Mouse (Mus musculus) right cerebral cortex, postnatal 25 days (tissue): ENCODE measurements around the gene Tmsb4x.
A peak's percentile ranks its signal among the peaks of the same experiment; 100 is the strongest.

Experiments used
- DNase-seq: peaks from one replicate; pipeline ENCODE4 v3.0.0; 2022

The Tmsb4x gene

DNA sequence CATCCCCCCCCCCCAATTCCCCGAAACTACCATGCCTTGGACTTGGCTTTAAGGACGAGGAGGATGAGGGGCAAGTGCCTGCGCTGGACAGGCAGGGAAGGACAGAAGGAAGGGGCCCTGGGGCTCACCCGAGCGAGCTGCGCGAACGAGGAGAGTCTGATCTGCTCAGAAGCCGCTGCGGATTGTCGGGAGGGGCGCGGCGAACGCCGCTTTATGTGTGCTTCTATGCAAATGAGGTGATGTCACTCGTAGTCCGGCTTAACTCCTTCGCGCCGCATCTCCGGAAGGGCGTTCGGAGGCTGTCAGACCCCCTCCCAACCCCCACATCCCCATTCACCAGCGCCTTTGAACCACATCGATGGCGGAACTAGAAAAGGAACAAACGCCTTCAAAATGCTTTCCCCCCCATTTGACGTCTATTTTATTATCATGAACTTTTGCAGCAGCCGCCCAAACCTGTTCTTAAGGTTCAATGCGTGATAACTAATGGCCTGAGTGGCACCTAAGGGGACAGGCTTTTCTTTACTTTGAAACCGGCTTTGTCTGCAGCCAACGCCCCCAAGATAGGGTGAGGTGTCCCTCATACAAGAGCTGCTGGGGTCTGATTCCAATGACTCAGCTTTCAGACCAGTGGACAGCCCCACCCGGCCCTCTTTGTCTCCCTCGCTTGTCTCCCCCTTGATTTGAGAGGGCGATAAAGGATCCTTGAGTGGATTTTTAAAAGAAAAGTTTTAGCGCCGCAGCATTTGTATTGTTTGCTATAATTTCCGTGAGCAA, at the start of gene Tmsb4x:
Gene Tmsb4x, minus strand, starts transcription at position 338 of the 777 bp plus-strand sequence.
- peak; percentile 78 for DNase-seq

DNA sequence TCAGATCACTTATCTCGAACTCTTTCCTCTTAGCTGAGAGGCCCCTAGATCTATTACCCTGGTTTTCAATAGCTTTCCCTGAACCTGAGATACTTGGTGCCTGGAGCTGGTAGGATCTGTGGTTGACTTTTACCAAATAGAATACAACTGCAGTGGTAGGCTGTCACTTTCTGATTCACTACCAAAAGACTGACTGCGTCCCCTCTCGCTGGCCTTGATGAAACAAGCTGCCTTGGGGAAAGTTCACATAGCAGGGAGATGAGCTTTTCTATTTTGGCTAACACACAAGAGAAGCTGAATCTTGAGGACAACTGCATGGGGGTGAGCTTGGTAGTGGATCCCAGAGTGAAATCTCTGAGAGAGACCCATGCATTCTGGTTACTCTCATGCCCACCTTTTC, 32.6 kb upstream of the Tmsb4x start:
- DNase-seq: no peak

DNA sequence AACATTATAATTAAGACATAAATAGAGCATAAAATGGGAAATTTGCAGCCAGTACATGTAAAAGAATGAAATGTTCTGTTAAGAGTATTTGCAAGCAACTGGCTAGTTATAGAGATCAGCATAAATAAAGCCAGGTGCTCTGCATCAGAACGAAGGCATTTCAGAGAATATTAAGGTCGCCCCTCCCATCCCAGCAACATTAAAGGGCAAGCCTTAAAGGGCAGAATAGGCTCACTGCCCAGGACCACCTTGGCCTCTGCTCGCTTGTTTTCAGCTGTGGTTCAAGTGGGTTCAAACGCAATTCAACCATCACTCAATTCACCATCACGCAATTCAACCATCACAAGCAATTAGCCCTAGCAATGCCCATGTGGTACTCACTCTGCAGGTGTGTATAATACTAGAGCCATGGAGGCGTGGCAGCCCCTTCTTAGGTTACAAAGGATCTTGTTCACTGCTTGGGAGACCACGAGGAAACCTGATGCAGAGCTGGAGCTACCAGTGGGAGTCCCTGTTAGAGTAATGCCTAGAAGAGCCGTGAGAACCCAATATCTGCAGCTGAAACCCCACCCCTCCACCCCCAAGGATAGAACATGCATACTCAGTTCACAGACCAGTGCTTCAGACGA, 30.3 kb upstream of the Tmsb4x start:
- DNase-seq: no peak

DNA sequence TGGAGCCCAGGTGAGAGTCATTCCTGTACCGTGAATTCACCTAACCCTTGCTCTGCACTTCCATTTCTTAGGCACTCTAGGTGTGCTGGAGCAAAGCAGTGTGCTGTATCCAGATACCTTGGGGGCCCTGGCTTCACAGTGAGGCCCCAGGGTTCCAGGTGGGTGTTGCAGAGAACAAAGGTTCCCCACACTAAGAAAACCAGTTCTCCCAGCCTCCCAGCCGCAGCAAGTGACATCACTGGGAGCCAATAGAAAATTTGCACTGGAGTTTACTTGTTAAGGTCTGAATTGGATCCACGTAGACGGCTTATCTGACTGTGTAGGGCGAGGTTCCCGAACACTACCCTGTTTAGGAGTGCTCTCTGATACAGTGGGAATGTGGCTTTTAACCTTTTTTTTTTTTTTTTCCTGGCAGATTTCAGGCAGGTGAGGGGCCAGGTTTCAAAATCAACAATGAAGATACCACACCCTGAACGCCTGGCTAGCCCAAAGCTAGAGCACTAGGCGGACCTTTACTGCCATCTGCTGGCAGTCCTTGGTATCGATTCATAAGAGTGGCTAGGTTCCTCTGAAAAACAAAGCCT, 24.1 kb upstream of the Tmsb4x start:
- DNase-seq: peak; percentile 58

DNA sequence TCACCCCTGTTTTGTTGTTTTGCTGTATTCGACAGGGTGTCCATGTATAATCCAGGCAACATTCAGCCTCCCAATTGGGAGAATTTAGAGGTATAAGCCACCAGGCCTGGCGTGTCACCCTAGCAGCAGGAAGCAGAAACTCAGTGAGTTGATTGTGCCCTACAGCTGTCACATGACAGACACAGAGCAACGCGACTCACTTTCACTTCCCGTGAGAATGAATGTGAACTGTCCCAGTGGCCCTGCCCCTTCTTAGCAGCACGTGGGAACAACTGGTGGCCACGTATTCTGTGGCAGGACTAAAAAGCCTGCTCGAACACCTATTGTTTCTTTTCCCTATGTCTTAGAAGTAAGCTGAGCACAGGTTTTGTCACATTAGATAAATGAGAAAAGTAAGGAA, 22.0 kb upstream of the Tmsb4x start:
- no peak for DNase-seq

DNA sequence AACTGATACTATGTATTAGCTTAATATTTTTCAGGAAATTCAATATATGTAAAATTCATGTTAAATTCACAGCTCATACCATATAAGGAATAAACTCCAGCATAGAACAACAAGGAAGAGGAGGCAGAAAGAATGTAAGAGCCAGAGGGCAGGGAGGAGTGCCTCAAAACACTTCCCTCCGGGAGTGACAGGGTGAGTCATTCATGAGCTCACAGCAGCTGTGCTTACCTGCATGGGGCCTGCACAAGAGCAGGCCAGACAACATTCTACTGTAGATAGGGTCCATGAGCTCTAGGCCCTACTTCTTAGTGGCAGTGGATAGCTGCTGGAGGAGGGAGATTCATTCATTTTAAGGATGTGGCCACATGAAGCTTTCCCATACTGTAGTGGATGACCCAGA, 20.7 kb upstream of the Tmsb4x start:
- no peak for DNase-seq

DNA sequence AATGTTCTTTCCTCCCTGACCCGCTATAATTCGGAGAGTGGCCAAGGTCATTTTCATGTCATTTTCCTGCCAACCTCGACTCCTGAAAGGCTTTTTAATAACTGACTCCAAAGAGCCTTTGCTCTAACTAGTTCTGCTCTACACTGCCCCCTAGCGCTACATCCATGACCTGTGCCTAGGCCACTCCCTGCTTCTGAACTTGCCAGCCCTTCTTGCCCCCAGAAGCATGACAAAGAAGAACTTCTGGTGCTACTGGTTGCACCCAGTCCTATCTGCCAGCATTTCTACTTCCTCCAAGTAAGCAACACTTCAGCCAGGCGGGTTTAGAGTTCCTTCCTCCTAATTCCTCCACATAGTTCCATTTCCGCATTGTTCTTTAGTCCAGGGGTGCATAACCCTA, 20.1 kb upstream of the Tmsb4x start:
- DNase-seq: no peak

DNA sequence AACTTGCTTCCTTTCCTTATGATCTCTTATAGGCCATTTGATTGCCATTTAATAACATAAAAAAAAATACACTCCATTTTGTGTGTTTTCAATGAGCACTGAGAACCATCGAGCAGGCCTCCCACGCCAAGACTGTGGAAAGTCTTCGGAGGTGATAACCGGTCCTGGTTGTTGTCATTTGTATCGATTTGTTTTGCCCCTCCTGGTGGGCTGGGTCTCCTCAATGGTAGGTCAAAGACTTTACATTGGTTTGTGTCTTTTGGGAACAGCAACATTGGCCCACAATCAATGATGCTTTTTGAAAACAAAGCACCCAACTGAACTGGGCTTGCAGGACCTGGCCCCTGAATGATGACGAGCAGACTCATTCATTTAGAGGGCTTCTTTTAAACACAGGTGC, 18.6 kb upstream of the Tmsb4x start:
- DNase-seq: no peak

DNA sequence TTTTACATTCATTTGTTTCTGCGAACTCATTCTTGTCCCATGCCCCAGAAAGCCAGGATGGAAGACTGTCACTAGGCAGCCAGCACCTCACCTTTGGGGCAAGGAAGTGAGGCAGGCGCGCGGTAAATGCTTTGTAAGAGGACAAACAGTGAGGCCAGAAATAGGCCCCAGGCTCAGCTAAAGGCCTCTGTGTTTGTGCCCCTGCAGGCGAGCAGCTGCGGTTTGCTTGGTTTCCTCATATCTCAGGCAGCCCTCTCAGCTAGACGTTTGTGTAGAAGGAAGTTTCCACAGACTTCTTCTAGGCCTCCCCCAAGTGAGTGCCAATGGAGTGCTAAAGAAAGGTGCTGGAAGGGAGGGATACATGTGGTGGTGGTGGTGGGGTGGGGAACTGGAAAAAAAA, 18.0 kb upstream of the Tmsb4x start:
- no peak for DNase-seq

DNA sequence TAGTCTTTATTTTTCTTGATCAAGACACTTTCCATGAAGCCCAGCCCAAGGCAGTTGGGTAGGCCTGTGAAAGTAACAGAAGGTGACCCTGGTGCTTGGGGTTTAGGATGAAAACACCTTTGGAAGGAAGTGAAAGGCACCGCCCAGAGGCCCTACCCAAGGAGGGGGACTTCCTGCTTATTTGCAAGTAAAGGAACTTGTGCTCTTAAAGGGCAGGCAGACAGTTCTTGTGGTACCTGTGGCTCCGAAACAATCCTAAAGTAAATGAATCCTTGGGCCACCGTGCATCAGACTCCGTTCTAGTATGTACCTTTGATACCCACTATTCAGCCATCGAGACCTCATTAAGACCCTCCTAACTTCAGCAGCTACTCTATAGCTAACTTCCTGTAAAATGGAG, 17.5 kb upstream of the Tmsb4x start:
- no peak for DNase-seq

DNA sequence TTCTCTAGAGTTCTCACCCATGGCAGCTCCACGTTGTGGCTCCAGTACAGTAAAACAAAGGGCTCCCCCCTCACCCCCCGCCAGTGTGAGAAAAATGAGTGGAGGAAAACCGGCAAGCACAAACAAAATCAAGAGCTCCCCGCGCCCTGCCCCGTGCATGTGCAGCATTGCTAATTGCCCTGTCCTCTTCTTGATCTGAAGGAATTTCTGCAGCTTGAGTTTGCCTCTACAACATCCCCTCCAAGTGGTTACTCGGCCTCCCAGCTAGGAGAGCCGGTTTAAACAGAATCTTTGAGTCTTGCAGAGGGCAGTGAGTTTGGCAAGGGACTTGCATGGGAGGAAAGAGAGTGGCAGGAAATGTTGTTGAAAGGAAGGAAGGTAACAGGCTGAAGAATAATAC, 3.6 kb upstream of the Tmsb4x start:
- no peak for DNase-seq

DNA sequence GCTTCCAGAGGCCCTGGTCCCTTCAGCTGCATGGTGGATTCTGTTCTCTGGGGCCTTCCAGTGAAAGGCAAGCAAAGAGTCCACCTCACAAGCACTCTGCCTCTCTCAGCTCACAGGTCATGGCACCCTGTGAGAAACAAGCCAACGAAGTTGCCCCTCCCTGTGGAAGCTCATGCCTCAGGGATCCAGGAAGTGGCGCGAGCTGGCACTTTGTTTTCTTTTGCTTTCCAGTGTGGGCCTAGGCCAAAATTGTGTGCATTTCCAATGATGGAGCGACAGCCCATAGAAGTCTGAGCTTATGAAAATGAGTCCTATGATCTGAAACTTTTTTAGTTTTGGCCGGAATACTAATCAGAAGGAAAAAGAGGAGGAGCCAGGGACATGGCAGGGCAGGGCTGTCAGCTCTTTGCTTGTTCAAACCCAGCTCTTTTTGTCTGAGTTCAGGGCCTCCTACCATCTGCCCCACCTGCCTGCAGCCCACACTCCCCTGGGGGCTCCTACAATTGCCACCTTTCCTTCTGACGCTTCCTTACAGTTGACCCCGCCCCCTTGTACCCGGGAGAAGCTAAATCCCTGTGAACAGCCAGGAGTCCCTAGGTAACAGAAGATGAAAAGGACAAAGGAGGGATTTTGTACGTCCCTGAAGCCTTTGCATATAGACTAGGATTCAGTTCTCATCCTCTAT, 2.9 kb upstream of the Tmsb4x start:
- DNase-seq: no peak

DNA sequence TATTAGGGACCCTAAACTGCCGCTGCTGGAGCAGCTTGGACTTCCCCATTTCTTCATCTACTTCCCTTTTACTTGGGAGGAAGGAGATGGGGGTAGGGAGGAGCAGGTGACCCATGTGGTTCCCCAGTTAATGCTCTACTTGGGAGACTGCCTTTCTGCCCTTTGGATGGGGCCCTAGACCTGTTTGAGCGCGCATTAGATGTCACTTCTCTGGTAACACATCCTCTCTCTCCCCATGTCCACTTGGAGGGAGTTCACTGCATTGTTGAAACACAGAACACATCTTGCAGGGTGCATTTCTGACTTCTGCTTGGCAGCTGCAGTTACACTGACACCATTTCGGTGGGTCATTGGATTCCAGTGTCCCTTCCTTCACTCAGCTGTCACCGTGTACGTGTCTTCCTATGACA, 1.2 kb upstream of the Tmsb4x start:
- DNase-seq: no peak

DNA sequence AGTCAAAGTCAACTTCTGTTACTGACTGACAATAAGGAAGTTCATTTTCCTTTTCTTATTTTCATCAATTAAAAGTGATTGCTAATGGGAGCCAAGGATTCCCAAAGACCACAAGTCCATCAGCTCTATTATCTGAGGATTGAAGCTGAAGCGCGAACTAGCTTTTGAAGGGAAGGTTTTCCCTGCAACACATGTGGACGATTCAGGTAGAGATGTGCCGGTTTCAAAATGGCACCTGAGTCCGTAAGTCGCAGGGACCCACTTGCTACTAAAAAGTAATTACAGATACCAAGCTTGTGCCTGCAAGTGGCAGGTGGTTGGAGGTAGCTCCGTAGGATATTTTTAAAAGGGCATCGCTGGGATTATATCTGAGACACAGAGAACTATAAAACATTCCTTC, 713 bp upstream of the Tmsb4x start:
- no peak for DNase-seq

DNA sequence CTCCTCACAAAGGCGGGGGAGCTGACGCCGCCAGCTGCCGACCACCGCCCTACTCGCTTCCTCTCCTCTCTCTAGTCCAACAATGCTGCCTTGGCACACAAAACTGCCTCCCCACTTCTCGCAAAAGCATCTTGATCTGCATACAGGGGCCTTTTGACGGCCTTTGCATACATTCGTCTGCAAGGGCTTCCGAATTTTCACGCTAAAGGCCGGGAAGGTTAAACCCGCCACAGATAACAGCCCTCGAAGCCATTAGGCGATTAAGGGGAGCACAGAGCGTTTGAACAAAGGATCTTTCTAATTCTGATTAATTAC, 652 bp downstream of the Tmsb4x start:
- peak; percentile 27 for DNase-seq

DNA sequence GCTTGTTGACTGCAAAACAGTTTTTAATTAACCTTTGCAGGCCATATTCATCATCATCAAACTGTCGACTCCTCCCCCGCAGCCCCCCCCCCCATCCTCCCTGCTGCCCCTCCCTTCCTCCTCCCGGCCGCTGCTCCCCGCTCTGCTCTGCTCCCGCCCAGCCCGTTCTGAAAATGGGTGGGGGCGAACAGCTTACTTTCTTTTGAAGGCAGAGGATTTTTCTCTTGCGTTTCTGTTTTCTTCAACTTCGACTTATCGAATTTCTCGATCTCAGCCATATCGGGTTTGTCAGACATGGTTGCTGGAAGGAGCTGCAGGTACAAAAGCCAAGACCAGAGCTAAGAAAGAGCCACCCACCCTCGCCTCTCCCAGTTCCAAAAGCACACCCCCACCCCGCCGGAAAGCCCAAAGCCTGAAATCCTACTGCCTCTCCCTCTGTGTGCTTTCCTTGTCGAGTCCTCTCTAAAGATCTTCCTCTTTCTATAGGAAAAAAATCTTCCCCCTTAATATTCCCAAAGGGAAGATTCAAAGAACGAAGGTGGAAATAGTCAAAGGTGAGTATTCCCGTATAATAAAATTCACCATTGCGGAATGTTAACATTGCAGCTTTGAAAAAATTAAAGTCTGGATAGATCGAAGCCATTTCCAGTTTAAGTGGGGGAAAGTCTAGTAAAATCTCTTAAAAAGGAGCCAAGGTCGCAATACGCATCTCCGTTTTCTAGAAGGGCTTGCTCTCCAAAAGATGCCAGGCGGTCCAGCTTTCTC, 1.2 kb downstream of the Tmsb4x start:
- DNase-seq: peak; percentile 18

DNA sequence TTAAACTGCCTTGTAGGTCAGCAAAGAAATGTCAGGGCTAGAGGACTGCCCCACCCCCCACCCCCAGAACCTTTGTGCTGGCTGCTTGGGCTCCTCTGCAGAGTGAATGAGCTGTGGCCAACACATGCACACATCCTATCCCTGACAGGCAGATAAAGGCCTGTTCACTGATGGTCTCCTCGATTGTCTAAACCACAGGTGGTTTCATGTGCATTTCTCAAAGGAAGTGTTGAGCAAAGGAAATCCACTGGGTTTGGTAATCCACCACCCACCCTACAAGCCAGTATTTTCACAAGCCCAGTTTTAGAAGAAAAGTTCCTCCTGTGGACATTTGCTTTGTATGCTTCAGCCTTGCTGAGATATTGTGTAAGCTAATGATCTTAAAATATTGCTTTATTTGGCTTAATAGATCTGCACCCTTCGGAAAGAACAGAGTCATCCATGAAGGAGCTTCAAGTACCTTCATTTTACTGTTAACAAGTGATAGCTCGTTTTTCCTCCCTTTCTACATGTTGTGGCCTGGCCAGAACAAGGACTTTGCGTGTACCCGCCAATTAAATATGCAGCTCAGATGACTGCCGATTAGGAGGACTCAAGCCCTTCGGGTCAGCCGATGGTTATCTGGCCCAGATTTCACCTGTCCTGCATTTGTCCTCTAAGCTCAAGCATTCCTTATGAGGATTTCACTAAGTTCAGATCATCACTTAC, 3.1 kb downstream of the Tmsb4x start:
- DNase-seq: no peak

DNA sequence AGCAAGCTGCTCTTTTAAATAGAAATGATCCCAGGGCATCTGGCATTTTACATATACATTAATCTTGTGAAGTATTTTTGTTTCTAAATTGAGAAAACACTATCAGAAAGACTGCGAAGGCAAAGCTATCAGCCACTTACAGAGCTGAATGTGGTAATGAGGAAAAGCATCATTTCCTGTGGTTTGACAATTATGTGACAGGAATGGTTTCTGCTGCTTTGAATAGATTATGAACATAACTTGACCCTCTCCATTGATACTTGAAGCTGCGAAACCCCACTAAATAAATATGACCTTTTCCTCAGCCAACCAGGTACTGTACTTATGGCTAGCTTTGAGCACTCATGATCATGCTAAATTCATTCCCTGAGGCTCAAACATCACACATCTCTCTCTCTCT, 7.8 kb downstream of the Tmsb4x start:
- DNase-seq: no peak

DNA sequence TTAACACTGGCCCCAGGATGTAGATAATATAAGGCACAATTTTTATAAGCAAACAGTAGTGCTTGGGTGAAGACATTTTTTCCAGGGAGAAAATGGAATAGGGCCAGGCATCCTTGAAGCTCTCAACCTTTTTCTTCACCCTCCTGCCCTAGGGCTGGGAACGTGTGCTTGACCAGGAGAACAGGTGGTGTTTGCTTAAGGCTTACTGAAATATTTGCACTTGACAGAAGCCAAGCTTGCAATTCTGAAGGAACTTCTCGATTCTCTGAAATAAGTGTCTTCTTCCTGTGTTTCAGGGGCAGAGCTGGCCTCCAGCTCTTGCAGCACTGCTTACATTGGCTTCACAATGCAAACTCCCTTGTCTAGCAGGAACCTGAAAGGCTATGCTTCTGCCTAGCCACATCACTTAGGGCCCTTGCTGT, 13.9 kb downstream of the Tmsb4x start:
- no peak for DNase-seq

DNA sequence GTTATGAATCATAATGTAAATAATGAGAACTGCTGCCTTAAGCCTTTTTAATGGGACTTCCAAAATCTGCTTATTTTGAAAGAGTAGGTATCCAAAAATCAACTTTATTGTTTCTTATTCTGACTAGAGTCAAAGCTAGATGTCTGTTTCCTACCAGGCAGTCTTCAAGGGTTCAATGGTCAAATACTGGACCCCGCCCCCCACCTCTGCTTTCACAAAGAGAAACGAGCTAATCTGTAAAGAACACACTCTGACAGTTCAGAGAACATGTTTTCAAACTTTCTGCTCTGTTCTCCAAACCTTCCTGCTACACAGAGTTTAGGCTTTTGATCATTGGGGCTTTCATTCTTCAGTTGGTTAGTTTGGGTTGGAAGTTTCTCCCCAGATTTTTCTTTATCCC, 22.8 kb downstream of the Tmsb4x start:
- DNase-seq: no peak

DNA sequence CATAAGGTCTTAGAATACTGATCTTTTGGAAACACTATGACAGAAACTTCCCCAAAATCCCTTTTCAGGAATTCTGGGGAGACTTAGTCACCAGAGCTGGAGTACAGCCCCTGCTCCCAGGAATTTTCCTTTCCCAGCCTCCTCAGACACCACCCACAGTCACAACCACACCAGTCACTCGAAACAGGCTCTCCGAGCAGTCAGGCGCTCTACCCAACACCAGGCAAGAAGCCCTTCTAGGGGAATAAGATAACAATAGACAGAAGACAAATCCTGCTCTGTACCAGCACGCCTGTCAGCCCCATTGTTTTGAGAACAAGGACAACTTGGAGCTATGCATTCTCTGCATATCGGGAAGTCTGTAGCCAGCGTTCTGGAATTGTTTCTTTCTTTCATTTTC, 25.6 kb downstream of the Tmsb4x start:
- no peak for DNase-seq

DNA sequence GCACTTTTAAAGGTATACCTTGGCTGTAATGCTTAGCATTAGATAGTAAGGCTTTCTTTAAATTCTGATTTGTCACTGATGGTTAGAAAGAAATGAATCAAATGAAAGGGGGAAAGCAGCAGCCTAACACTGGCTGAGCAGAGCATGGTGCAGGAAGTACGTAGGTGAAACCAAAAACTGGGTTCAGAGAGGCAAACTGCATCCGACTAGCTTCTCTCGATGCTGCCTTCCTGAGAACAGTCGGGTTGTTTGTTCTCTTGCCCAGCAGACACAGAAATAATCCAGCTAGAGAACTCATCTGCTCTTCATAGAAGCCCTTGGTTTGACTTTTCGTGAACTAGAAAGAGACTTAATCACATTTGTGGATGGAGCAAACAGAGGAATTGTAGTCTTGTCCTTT, 26.7 kb downstream of the Tmsb4x start:
- DNase-seq: no peak
